Mouse (Mus musculus): Measurements from ENCODE around the gene Gramd4.
"Not testable (repeated sequence)": the region's sequence is repeated elsewhere in the genome, so short reads cannot be mapped to it uniquely, and the experiment has no call there.

Gene Gramd4

GRCm38 (mm10) chr15:86050170-86050743, 7.2 kb upstream of the Gramd4 start:
- DNase-seq (ENCODE audit: low read depth, low spot score), result peak; percentile 34

- DNase-seq (ENCODE audit: low read depth, low spot score), result no peak
Measured at GRCm38 (mm10) chr15:86051152-86051551, 6.3 kb upstream of the Gramd4 start.

- no peak for DNase-seq (ENCODE audit: low read depth, low spot score)
Measured at GRCm38 (mm10) chr15:86051878-86052478, 5.5 kb upstream of the Gramd4 start.

- peak; percentile 85 for DNase-seq (ENCODE audit: low read depth, low spot score)
Measured at GRCm38 (mm10) chr15:86053890-86054536, 3.5 kb upstream of the Gramd4 start.

- not testable (repeated sequence) for DNase-seq (ENCODE audit: low read depth, low spot score)
Measured at GRCm38 (mm10) chr15:86054861-86055260, 2.6 kb upstream of the Gramd4 start.

- DNase-seq (ENCODE audit: low read depth, low spot score), result no peak
Measured at GRCm38 (mm10) chr15:86056221-86056760, 1.2 kb upstream of the Gramd4 start.

- no peak for DNase-seq (ENCODE audit: low read depth, low spot score)
Measured at GRCm38 (mm10) chr15:86057908-86058307, 413 bp downstream of the Gramd4 start.

GRCm38 (mm10) chr15:86058394-86058915, 960 bp downstream of the Gramd4 start:
- peak; percentile 58 for DNase-seq (ENCODE audit: low read depth, low spot score)

GRCm38 (mm10) chr15:86058931-86059834, 1.7 kb downstream of the Gramd4 start:
- peak; percentile 36 for DNase-seq (ENCODE audit: low read depth, low spot score)

- no peak for DNase-seq (ENCODE audit: low read depth, low spot score)
Measured at GRCm38 (mm10) chr15:86059835-86060380, 2.4 kb downstream of the Gramd4 start.

- DNase-seq (ENCODE audit: low read depth, low spot score), result no peak
Measured at GRCm38 (mm10) chr15:86060581-86060980, 3.1 kb downstream of the Gramd4 start.

GRCm38 (mm10) chr15:86061221-86061620, 3.7 kb downstream of the Gramd4 start:
- no peak for DNase-seq (ENCODE audit: low read depth, low spot score)

- DNase-seq (ENCODE audit: low read depth, low spot score), result no peak
Measured at GRCm38 (mm10) chr15:86061848-86062481, 4.5 kb downstream of the Gramd4 start.

- no peak for DNase-seq (ENCODE audit: low read depth, low spot score)
Measured at GRCm38 (mm10) chr15:86064191-86064849, 6.8 kb downstream of the Gramd4 start.

GRCm38 (mm10) chr15:86064850-86065229, 7.3 kb downstream of the Gramd4 start:
- DNase-seq (ENCODE audit: low read depth, low spot score), result no peak

GRCm38 (mm10) chr15:86065367-86065766, 7.9 kb downstream of the Gramd4 start:
- no peak for DNase-seq (ENCODE audit: low read depth, low spot score)

GRCm38 (mm10) chr15:86066836-86067580, 9.5 kb downstream of the Gramd4 start:
- DNase-seq (ENCODE audit: low read depth, low spot score), result peak; percentile 73

GRCm38 (mm10) chr15:86067581-86067910, 10.1 kb downstream of the Gramd4 start:
- peak; percentile 87 for DNase-seq (ENCODE audit: low read depth, low spot score)

- DNase-seq (ENCODE audit: low read depth, low spot score), result no peak
Measured at GRCm38 (mm10) chr15:86067941-86068495, 10.5 kb downstream of the Gramd4 start.
